Mouse (Mus musculus) thymus, adult 2 months (tissue): ENCODE results near the gene Atmin.

ENCODE experiments used
- CTCF ChIP-seq: fragments of 200-500 bp; IDR thresholded peaks from 2 replicates; pipeline ENCODE4 v1.5.1; 2012; ENCODE audit warnings: mild to moderate bottlenecking, control low read depth, low read length, moderate library complexity, borderline replicate concordance; ENCODE audit not compliant: control insufficient read depth, poor library complexity, insufficient read depth; ENCODE audit errors: extremely low read depth
- POLR2A ChIP-seq: fragments of 200-500 bp; IDR thresholded peaks from 2 replicates; pipeline ENCODE4 v1.6.1; 2012; ENCODE audit warnings: mild to moderate bottlenecking, low read length, control low read depth, moderate library complexity; ENCODE audit not compliant: control insufficient read depth, poor library complexity, insufficient read depth; ENCODE audit errors: extremely low read depth

DNA sequence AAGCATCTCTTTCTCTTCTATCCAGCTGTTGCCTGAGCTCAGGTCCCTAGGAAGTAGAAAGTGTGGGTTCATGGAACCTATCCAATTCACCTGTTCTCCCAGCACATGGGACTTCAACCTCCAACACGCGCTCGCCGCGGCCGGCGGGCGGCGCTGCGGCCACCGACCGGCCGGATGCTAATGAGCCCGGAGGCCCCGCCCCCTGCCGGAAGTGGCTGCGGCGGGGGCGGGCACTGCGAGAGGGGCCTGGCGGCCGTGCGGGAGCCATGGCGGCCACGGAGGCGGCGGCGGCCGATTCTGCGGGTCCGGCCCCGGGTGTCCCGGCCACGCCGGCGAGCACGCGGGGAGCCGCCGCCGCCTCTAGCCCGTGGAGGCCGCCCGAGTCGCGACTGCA lies at the start of gene Atmin:
- TF ChIP-seq CTCF (peak; percentile 81), POLR2A (peak; percentile 60; the same call in 1 of the 2 replicates)
